Mouse (Mus musculus) megakaryocyte-erythroid progenitor cell, adult 5-6 weeks (primary cell): Measurements from ENCODE around the gene Dnajc6. TPM values are rescaled to one million over a fixed set of nuclear protein-coding genes. Genes with fewer than 3 reads are reported as not detected.
A peak's percentile ranks its signal among the peaks of the same experiment; 100 is the strongest.

ENCODE experiments used
- ATAC-seq: replicated peaks from 2 replicates; pipeline ENCODE4 v1.8.0; 2016; ENCODE audit warnings: mild to moderate bottlenecking, inconsistent platforms; ENCODE audit not compliant: severe bottlenecking, poor library complexity, low FRiP score, low TSS enrichment
- total RNA-seq, 2 experiments: library from RNA; stranded (forward) in 1 of 2; stranded (reverse) in 1 of 2; fragments of 200-1000, 215-1000 nt in 1 of 2; fragments of >200 nt in 1 of 2; fragmentation: Nextera tagmentation in 1 of 2; gene quantifications; 2 replicates each; pipeline ENCODE4 v1.2.3; 2014 to 2017

The Dnajc6 gene
- total RNA-seq, 2 experiments from 2014 or later = 35.5 to 40.8 TPM

DNA sequence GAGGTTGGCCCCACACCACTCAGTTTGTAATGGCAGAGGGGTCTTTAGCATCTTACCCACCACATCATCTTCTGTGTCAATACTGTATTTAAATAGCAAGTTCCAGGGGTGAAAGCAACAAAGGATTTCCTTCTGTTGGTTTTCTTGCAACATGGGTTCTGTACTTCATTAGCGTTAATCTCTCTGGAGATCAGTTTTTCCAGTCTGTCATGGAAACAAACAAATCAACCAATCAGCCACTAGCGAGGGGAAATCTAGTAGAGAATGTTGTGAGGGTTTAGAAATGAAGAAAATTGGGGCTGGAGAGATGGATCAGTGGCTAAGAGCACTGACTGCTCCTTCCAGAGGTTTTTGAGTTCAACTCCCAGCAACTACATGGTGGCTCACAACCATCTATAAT lies 9.5 kb downstream of the Dnajc6 start:
- ATAC-seq = no peak

DNA sequence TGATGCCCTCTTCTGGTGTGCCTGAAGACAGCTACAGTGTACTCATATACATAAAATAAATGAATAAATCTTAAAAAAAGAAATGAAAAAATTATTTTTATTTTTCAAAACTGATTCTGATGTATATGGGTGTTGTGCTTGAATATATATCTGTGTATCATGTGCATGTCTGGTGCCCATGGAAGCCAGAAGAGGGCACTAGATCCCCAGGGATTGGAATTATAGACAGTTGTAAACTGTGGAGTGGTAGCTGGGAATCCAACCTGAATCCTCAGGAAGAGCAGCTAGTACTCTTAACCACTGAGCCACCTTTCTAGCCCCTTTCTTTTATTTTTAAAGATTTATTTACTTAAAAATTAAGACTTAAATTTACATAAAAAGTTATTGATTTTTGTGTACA lies 9.9 kb downstream of the Dnajc6 start:
- ATAC-seq = no peak

DNA sequence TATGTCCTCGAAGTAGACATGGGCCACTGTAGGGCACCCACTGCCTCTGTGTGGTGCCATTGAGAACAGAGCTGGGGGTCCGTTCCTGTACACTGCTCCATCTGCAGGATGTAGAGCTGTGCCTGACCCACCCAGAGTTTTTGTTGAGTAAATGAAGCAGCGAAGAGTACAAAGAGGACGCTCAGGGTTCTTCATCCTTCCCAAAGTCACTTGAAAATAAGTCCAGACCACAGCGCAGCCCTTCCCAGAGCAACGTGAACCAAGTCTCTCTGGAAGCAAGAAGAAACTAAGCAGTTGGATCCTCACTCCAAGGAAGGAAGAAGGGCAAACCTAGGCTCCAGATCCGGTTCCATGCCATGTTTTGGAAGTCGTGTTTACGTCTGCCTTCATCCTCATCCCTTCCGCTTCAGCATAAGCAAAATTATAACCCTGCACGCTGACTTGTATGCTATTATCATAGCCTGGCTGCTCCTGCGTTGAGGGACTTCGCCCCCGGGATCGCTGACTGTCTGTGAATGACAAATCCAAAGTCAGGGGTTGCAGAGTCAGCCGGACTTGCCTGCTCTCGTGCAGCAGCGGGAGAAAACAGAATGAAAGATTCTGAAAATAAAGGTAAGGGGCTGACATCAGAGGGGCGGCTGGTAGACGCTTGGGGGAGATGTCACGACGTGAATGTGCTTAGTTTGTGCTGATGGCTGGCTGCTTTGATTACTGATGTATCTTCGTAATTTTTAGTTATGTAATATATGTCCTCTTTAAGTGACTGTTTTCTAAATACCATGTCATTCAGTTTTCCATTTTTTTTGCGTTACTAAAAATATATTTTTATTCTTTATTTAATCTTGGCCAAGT lies 11.3 kb downstream of the Dnajc6 start:
- ATAC-seq = peak; percentile 69

DNA sequence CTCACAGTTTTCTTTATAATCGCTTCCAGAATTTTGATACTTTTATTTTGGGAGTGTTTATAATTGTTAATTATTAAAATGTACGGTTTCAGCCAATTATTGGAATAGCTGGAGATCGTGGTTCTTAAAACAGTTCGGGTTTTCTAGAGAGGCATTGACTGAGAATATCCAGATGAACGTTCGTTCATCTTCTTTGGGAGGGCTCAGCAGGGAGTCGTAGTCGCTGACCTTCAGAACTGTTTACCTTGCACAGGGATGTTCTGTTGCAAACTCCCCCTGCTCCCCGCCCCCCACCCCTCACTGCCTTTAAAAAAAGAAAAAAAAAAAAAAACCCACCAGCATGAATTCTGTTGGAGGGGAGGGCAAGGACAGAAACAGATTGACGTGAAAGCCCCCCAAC lies 12.0 kb downstream of the Dnajc6 start:
- ATAC-seq = no peak

DNA sequence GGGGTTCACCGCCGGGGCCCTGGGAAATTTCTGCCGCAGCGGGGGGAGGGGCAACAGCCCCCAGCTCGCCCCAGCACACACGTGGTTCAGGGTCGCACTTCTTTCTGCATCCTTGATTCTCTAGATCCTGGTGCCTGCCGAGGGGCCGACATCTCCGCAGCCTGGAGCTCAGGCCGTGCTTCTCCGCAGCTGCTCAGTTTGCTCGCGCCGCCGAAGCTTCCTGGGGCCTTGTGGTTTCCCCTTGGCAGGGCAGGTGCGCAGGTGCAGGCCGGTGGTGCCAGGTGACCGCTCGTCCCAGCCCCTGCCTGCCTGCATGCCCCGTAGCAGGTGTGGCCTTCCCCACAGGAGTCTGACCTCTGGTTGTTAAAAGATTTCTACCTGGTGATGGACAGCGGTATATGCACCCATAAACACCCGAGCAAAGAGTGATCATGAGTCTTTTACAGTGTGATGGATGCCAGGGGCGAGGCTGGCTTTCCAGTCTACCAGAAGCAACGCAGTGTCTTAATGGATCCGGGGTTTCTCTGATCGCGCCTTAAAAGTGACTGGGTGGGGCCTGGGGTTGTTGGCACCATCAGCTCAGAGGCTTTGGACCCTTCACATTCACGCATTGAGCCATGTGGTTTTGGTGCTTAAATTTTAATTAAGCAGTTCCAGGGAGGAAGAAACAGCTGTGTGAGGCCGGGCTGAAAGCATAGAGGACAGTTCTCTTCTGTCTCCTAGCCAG lies 12.6 kb downstream of the Dnajc6 start:
- peak; percentile 19 for ATAC-seq

DNA sequence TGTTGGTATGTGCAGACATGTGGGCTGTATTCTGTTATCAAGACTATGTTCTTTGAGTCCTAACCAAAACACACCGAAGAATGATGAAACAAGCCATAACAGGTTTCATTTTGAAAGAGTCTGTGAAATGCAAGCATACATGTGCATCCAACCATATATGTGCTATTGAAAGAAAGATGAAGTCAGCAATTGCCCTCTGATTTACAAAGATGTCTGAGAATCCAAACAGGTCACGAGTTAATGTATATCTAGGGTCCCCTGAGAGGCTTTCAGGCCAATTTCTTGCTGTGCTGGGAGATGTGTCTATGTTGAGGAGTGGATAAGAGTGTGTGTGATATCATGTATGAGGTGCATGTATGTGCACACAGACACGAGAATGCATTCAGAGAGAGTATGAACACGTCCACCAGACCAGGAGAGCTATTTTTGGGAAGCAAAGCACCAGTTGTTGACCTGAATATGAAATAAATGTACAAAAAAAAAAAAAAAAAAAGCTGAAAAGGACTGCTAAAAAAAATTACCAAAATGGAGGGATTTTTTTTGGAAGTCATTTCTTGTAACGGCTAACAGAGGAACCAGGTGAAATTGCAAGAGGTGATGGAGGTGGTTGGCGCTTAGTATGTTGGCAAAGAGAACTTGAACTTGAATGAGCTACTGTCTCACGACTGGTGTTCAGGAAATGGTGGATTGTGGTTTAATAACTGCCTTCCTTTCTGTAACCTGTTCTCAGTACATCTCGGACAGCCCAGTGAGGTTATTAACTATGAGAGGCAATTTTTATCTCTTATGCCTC lies 13.9 kb downstream of the Dnajc6 start:
- peak; percentile 24; the same call in 1 of the 2 replicates for ATAC-seq

DNA sequence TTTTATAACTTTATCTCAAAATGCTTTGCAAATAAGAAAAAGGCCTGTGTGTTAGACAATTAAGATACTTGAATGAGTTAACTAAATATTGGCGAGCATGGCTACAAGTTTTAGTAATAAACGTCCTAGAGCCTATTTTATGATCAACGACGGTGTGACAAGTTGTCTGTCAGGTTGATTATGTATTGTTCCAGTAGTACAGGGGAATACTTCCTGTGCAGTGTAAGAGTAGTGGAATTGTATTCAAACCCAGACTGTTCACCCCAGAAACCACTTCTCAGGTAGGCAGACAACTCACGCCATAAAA lies 14.4 kb downstream of the Dnajc6 start:
- ATAC-seq = 0 out of 2 replicates have a peak, but pooled peaks have one; percentile 2

DNA sequence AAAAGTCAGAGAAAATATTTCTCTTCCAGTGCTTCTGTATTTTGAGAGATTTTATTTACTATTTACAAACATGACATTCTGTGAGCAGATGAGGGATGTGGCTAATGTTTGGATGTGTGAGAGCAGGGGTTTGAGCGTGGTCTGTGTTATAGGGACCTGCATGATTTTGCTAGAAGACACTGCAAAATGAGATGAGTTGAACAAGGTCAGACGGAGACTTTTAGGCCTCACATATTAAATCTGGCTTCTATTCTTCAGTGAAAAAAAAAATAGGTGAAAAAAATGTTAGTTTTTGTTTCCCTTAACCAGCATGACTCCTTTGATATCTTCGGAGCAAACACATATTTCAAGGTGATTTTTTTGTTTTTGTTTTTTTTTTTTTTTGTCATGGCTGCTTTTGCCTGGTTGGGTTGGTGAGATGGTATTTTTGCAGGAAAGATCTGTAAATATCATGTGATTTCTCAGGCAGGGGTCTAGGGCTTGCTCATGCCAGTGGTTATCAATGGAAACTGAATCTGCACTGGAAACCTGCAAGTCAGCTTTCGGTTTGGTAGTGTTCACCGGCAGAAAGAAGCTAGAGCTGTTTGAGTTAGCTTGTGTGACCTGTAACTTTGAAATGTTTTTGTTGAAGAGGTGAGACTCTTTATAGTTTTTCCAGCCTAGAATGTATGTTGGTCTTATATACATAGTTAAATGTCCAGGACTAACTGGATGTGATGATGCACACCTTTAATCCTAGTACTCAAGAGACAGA lies 15.5 kb downstream of the Dnajc6 start:
- no peak for ATAC-seq

DNA sequence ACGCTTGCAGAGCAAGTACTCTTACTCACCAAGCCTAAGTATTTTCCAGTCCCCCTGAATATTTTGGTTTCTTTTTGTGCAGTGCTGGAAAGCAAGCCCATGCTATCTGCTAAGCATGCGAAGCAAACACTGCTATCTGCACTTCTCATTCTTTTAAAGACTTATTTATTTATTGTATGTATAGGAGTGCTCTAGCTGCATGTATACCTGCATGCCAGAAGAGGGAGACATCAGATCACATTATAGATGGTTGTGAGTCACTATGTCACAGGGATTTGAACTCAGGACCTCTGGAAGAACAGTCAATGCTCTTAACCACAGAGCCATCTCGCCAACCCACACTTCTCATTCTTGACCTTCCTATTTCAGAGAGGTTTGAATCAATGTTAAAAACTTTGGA lies 16.8 kb downstream of the Dnajc6 start:
- ATAC-seq = no peak

DNA sequence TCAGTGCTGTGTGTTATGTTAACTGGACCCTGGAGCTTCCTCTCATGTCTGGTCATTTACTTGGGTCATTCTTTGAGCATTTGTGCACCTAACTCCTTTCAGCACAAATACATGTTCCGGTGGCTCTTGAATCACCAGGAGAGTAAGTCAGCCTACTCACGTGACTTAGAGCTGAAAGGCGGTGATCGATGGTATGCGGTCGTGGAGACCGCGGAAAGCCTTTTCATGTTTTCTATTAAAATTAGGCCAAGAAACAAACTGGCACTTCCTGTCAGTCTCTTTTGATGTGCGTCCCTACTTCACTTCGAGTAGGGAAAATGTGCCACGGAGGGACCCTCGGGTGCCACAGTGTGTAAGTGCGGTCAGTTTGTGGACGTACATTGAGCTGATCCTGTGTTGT lies 19.4 kb downstream of the Dnajc6 start:
- no peak for ATAC-seq

DNA sequence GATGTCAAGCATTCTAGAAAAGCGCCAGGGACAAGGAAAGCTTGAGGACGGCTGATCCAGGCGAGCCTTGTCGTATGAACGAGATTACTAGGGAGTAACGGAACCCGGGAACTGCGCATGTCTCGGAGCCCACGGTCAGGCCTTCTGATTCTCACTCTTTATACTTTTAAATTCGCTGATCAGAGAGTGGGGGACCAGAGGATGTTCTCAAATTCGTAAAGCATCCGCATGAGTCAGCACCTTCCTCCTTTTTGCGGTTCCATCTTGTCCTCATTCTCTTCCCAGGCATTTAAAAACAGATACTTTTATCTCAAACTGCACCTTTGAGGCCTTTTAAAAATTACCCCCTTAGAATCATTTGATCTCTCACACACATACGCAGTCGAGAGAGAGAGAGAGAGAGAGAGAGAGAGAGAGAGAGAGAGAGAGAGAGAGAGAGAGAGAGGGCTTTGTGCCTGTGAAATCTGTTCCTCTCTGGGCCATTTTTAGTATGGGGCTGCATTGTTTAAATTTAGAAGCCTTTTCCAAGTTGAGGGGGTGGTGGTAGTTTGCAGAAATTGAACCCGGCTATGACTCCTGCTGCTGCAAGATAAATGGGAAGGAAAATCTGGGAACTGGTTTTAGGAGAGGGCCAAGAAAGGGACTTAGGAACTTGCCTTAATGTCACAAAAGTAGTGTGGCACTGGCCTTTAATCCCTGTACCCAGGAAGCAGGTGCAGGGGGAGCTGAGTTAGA lies 20.2 kb downstream of the Dnajc6 start:
- no peak for ATAC-seq

DNA sequence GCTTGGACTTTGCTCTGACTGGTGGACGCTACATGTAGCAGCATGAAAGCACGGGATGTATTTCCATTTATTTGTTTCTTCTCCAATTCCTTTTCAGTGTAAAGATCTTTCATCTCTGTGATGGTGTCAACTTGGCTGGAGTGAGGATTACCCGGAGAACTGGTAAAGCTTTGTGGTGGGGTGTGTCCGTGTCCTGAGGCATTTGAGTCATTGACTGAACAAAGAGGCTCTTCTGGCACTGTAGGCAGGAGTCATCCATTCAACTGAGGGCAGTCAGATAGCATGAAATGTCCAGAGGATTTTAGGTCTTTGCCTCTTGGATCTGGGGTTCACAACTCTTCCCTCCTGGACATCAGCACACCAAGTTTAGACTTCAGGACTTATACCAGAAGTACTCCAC lies 35.5 kb downstream of the Dnajc6 start:
- no peak for ATAC-seq

DNA sequence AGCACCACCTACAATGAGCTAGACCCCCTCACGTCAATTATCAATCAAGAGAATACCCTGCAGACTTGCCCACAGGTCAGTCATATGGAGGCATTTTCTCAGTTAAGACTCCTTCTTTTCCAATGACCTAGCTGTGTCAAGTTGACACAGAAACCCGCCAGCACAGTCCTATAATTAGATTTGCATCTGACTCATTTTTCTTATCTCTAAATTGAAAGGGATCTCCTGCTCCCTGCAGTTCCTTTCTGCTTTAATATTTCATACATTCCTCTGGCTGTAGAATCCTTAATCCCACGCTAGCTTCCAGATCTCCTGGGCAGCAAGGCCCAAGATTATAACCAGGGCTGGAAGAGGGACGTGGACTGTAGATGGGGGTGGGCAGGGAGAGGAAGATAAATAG lies 44.1 kb downstream of the Dnajc6 start:
- ATAC-seq = no peak

DNA sequence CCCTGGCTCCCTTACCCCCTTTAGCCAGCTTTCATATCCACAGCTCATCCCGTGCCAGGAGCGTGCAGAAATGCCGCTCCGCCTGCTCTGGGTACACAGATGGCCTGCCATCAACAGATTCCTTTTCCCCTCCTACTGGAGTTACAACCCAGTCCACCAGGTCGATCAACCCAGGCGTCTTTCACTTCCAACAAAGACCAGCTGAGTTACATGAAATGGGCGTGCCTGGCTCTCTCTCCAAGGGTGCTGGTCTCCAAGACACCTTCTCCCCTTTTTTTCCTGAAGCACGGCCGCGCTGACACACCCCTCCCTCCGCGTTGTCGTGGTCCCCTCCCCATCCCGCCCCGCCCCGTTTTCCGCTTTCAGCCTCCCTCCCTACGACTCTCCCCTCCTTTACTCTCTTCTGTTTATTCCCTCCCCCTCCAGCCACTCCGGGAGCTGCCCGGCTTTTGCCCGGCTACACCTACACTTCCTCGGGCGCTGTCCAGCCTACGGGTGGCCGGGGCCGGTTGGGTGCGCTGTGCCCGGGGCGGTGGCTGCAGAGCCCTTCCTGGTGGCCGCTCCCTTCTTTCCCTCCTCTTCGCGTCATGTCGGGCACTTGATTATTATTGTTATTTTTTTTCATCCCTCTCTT lies 53.6 kb downstream of the Dnajc6 start:
- peak; percentile 56 for ATAC-seq

DNA sequence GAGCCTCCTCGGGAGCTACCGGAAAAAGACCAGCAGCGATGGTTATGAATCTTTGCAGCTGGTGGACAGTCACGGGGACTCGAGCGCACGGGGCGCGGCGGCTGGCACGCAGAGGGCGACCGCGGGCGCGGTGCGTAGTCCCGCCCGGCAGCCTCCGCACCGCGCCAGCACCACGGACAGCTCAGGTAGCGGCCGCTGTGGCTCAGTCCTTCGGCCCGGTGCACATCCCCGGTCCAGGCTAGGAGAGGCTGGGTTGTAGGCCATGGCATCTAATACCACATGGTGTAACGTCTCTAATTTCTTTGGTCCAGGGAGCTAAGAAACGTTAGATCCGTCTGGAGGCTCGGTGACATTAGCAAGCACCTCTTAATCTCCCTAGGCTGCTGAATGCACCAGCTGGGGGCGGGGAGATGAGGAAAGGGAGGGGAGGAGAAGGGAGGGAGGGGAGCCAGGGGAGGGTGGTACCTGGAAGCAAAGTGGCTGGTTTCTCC lies 54.3 kb downstream of the Dnajc6 start:
- ATAC-seq = peak; percentile 91

DNA sequence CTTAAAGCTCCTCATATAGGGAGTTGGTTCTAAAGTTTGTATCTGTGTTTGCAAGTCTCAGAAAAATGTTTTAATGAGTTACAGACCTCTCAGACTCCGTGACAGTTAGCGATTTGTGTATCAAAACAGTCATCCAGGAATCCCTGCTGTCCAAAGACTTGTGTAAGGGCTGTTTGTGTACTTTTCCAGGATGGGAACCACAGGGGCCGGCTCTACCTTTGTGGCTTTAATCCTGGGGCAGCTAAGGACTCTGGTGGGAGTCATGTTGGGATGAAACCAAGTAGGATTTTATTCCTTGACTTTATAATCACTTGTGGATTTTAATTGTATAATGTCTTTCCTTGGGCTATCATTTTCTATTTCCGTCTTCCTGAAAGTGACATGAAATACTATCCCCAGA lies 55.0 kb downstream of the Dnajc6 start:
- no peak for ATAC-seq

DNA sequence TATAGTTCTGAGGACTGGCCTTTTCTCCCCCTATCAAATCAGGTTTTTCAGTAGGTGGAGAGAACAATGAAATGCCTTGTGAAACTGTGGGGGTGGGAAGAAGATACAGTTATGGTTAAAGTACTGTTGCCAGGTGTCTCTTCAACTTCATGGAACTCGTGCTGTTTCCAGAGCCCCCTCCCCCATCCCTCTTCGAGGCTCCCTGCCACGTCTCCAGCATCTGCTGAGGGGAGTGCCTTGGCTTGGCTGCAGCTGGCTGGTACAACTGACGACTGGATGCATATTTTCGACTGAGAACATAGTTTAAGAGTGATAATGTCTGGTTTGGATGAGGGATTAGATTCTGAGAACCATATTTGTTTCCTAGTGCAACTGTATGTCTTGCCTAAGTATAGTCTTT lies 55.9 kb downstream of the Dnajc6 start:
- no peak for ATAC-seq

DNA sequence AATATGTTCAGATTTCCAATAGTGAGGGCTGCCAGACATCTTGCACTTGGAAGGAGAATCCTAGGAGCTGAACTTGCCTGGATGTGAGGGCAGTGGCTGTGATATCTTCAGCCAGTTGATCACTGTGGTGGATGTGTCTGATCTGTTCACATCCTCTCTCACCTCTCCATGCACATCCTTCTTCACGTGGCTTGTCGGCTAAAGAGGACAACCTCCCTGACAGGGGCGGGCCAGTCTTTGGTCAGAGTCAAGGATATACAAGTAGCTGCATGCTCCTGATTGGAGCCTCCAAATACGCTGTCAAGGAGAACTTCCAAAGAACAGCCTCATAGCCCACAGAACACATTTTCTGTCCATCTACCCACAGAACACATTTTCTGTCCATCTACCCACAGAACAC lies 58.6 kb downstream of the Dnajc6 start:
- ATAC-seq = no peak
